ENCODE assay signal across 9 mouse cellular contexts in genomic region chr15:96103737-96104136, GRCm38 (mm10).
DNase-seq lines count a peak whose midpoint lies in the region; ATAC-seq and TF ChIP-seq lines count a peak whose summit lies in the region.
"Had no signal": no experiment of that assay in that cellular context is flagged by ENCODE, and none has a peak within 500 bp of the region (broad histone marks: within the 10 kb centered on the region; RNA-seq: fewer than 3 reads in every experiment).

No protein-coding gene starts in this region.

- intact Hi-C loops in heart, postnatal 14 days (cut with DNase I), result no loop called here

- H3K9me3 ChIP-seq in forebrain, embryonic 15.5 days, result no peaks in the 10 kb centered on the region
- H3K9me3 ChIP-seq in forebrain, embryonic 11.5 days (ENCODE audit: control insufficient read depth, low read length), result no peaks in the 10 kb centered on the region
- H3K9me3 ChIP-seq in lung, postnatal 0 days (ENCODE audit: low read length), result no peaks in the 10 kb centered on the region

- H3K4me2 ChIP-seq in forebrain, embryonic 15.5 days (replicated peaks), result no peak overlapping the region
- H3K4me2 ChIP-seq in forebrain, embryonic 11.5 days (ENCODE audit: low read depth, low read length, severe bottlenecking), result no peak overlapping the region
- no peak overlapping the region for H3K4me2 ChIP-seq in lung, postnatal 0 days (replicated peaks; ENCODE audit: low read depth, low read length)

- 21% methylated on average over 6 of the region's 6 CpGs for WGBS in forebrain, embryonic 15.5 days
- 50% methylated on average over 6 of the region's 6 CpGs for WGBS in forebrain, embryonic 11.5 days
- WGBS in lung, postnatal 0 days, result 35% methylated on average over 6 of the region's 6 CpGs

- peak; percentile 76 for ATAC-seq in forebrain, embryonic 15.5 days (replicated peaks)
- no peak for ATAC-seq in forebrain, embryonic 11.5 days (replicated peaks; ENCODE audit: low FRiP score)
- peak; percentile 82 for ATAC-seq in lung, postnatal 0 days

- no peak overlapping the region for H3K27ac ChIP-seq in forebrain, embryonic 15.5 days (replicated peaks)
- no peak overlapping the region for H3K27ac ChIP-seq in forebrain, embryonic 11.5 days (ENCODE audit: low read depth, low read length)
- no peak overlapping the region for H3K27ac ChIP-seq in lung, postnatal 0 days (ENCODE audit: low read length)

- H3K9ac ChIP-seq in forebrain, embryonic 15.5 days (replicated peaks), result no peak overlapping the region
- no peak overlapping the region for H3K9ac ChIP-seq in forebrain, embryonic 11.5 days (ENCODE audit: low read length)
- no peak overlapping the region for H3K9ac ChIP-seq in lung, postnatal 0 days (replicated peaks; ENCODE audit: low read depth)

- H3K4me1 ChIP-seq in forebrain, embryonic 15.5 days, result no peaks in the 10 kb centered on the region
- H3K4me1 ChIP-seq in forebrain, embryonic 11.5 days (replicated peaks; ENCODE audit: control insufficient read depth, insufficient read depth, low read length), result no peaks in the 10 kb centered on the region
- H3K4me1 ChIP-seq in lung, postnatal 0 days (ENCODE audit: insufficient read depth, low read depth, low read length), result no peaks in the 10 kb centered on the region

- TF ChIP-seq EP300 in lung, postnatal 0 days (IDR thresholded peaks at IDR 0.05), result 0 out of 2 replicates have a peak, but pooled peaks have one; percentile 22

- H3K36me3 ChIP-seq in forebrain, embryonic 15.5 days, result no peaks in the 10 kb centered on the region
- no peaks in the 10 kb centered on the region for H3K36me3 ChIP-seq in forebrain, embryonic 11.5 days (ENCODE audit: control insufficient read depth, insufficient read depth, low read length)
- no peaks in the 10 kb centered on the region for H3K36me3 ChIP-seq in lung, postnatal 0 days (ENCODE audit: insufficient read depth, low read length)

- TF ChIP-seq CTCF in lung, postnatal 0 days (IDR thresholded peaks at IDR 0.05), result no peak

- no peak for DNase-seq in forebrain, embryonic 11.5 days (ENCODE audit: low spot score)
- DNase-seq in MN1 (ENCODE audit: low spot score), result peak; percentile 37
- peak; percentile 44 to 60 for DNase-seq in heart, postnatal 14 days
- peak; percentile 64 for DNase-seq in lung, postnatal 0 days (ENCODE audit: low spot score)
- no peak for DNase-seq in thymus, postnatal 4 days
- DNase-seq in cerebellum, adult 9-11 months, result no peak
- DNase-seq in cerebellum, adult 18-20 months, result no peak
- DNase-seq: right cerebral cortex, postnatal 4 days had no signal

- no peak overlapping the region for H3K4me3 ChIP-seq in forebrain, embryonic 15.5 days
- H3K4me3 ChIP-seq in forebrain, embryonic 11.5 days (ENCODE audit: low read depth, low read length), result no peak overlapping the region
- no peak overlapping the region for H3K4me3 ChIP-seq in lung, postnatal 0 days (ENCODE audit: low read depth, low read length)

- H3K27me3 ChIP-seq in forebrain, embryonic 15.5 days, result no peaks in the 10 kb centered on the region
- no peaks in the 10 kb centered on the region for H3K27me3 ChIP-seq in forebrain, embryonic 11.5 days (ENCODE audit: control insufficient read depth, insufficient read depth, low read length)
- no peaks in the 10 kb centered on the region for H3K27me3 ChIP-seq in lung, postnatal 0 days (replicated peaks; ENCODE audit: insufficient read depth, low read length)

Comparison
In these comparisons a context has a peak if more than half of its experiments do, and no peak if none do; other contexts are left out.
1. DNase-seq: peak in MN1 (single experiment), heart, postnatal 14 days (2 of 2) and lung, postnatal 0 days (single experiment); none in forebrain, embryonic 11.5 days (single experiment), thymus, postnatal 4 days (single experiment), cerebellum, adult 9-11 months (single experiment) and cerebellum, adult 18-20 months (0 of 2).